Mouse (Mus musculus) kidney, postnatal 14 days (tissue): Measurements from ENCODE around the gene Acap2.
A peak's percentile ranks its signal among the peaks of the same experiment; 100 is the strongest.

Experiments
- DNase-seq: peaks from one replicate; pipeline ENCODE4 v3.0.0; 2022; ENCODE audit warnings: mixed read lengths

Acap2 gene

GRCm38 (mm10) chr16:31077396-31077795 is 123.6 kb downstream of the Acap2 start:
- DNase-seq, result no peak

- no peak for DNase-seq
These were observed 124.6 kb downstream of the Acap2 start for GRCm38 (mm10) chr16:31076436-31076835.

- no peak for DNase-seq
These were observed 126.6 kb downstream of the Acap2 start for GRCm38 (mm10) chr16:31074324-31074908.

- no peak for DNase-seq
These were observed 129.3 kb downstream of the Acap2 start for GRCm38 (mm10) chr16:31071731-31072130.

- peak; percentile 88 for DNase-seq
These were observed 130.5 kb downstream of the Acap2 start for GRCm38 (mm10) chr16:31070358-31071133.

- no peak for DNase-seq
These were observed 131.6 kb downstream of the Acap2 start for GRCm38 (mm10) chr16:31069211-31070166.

GRCm38 (mm10) chr16:31068280-31068679 is 132.8 kb downstream of the Acap2 start:
- DNase-seq, result peak; percentile 54

- peak; percentile 66 for DNase-seq
These were observed 134.5 kb downstream of the Acap2 start for GRCm38 (mm10) chr16:31066344-31067098.

GRCm38 (mm10) chr16:31064782-31065181 is 136.3 kb downstream of the Acap2 start:
- no peak for DNase-seq

GRCm38 (mm10) chr16:31062918-31063317 is 138.1 kb downstream of the Acap2 start:
- DNase-seq, result no peak

- DNase-seq, result peak; percentile 54
These were observed 139.7 kb downstream of the Acap2 start for GRCm38 (mm10) chr16:31061246-31061880.

- DNase-seq, result no peak
These were observed 140.3 kb downstream of the Acap2 start for GRCm38 (mm10) chr16:31060714-31061113.

GRCm38 (mm10) chr16:31060226-31060625 is 140.8 kb downstream of the Acap2 start:
- DNase-seq, result no peak

GRCm38 (mm10) chr16:31059730-31060129 is 141.3 kb downstream of the Acap2 start:
- no peak for DNase-seq

- peak; percentile 48 for DNase-seq
These were observed 148.2 kb downstream of the Acap2 start for GRCm38 (mm10) chr16:31052812-31053211.

GRCm38 (mm10) chr16:31052177-31052726 is 148.8 kb downstream of the Acap2 start:
- no peak for DNase-seq

- no peak for DNase-seq
These were observed 150.3 kb downstream of the Acap2 start for GRCm38 (mm10) chr16:31050701-31051100.

- DNase-seq, result no peak
These were observed 152.9 kb downstream of the Acap2 start for GRCm38 (mm10) chr16:31048194-31048593.

- DNase-seq, result no peak
These were observed 153.7 kb downstream of the Acap2 start for GRCm38 (mm10) chr16:31047186-31047898.

GRCm38 (mm10) chr16:31046217-31046659 is 154.8 kb downstream of the Acap2 start:
- DNase-seq, result no peak

GRCm38 (mm10) chr16:31045211-31045610 is 155.8 kb downstream of the Acap2 start:
- DNase-seq, result no peak
